Mouse (Mus musculus) frontal cortex, postnatal 25 days (tissue): Measurements from ENCODE around the gene Ralgapb.
"Not testable (repeated sequence)": the region's sequence is repeated elsewhere in the genome, so short reads cannot be mapped to it uniquely, and the experiment has no call there.

Source experiments
- DNase-seq, 2 experiments: peaks; one replicate each; pipeline ENCODE4 v3.0.0; 2022; ENCODE audit warnings: low spot score in 2 of 2

Gene Ralgapb

GRCm38 (mm10) chr2:158409595-158410021 is at the start of gene Ralgapb:
TSS of gene Ralgapb (plus strand) at chr2:158409848.
- DNase-seq = peak; percentile 99

GRCm38 (mm10) chr2:158360873-158361677 is 48.6 kb upstream of the Ralgapb start:
- peak; percentile 75 to 82 for DNase-seq

- DNase-seq = no peak
Observed at GRCm38 (mm10) chr2:158361678-158362320, 47.8 kb upstream of the Ralgapb start.

GRCm38 (mm10) chr2:158364175-158364574 is 45.5 kb upstream of the Ralgapb start:
- DNase-seq = no peak

- DNase-seq = no peak
Observed at GRCm38 (mm10) chr2:158365099-158365850, 44.4 kb upstream of the Ralgapb start.

GRCm38 (mm10) chr2:158367654-158368053 is 42.0 kb upstream of the Ralgapb start:
- no peak for DNase-seq

GRCm38 (mm10) chr2:158368313-158368712 is 41.3 kb upstream of the Ralgapb start:
- no peak for DNase-seq

- no peak for DNase-seq
Observed at GRCm38 (mm10) chr2:158369474-158370172, 40.0 kb upstream of the Ralgapb start.

- no peak for DNase-seq
Observed at GRCm38 (mm10) chr2:158370173-158370550, 39.5 kb upstream of the Ralgapb start.

- DNase-seq = no peak
Observed at GRCm38 (mm10) chr2:158373061-158373460, 36.6 kb upstream of the Ralgapb start.

- DNase-seq = no peak
Observed at GRCm38 (mm10) chr2:158373516-158373915, 36.1 kb upstream of the Ralgapb start.

GRCm38 (mm10) chr2:158375443-158376122 is 34.1 kb upstream of the Ralgapb start, which contains the start of gene Snhg11:
TSS of gene Snhg11 (plus strand) at chr2:158375638.
- DNase-seq = peak; percentile 86 to 90

- no peak for DNase-seq
Observed at GRCm38 (mm10) chr2:158376123-158376687, 33.4 kb upstream of the Ralgapb start.

GRCm38 (mm10) chr2:158376798-158377197 is 32.9 kb upstream of the Ralgapb start:
- DNase-seq = no peak

GRCm38 (mm10) chr2:158377811-158378210 is 31.8 kb upstream of the Ralgapb start:
- DNase-seq = peak in 1 of 2 experiments; percentile 39

- no peak for DNase-seq
Observed at GRCm38 (mm10) chr2:158379354-158380078, 30.1 kb upstream of the Ralgapb start.

- no peak for DNase-seq
Observed at GRCm38 (mm10) chr2:158386072-158386471, 23.6 kb upstream of the Ralgapb start.

- DNase-seq = no peak
Observed at GRCm38 (mm10) chr2:158389421-158389820, 20.2 kb upstream of the Ralgapb start.

GRCm38 (mm10) chr2:158396369-158396768 is 13.3 kb upstream of the Ralgapb start:
- DNase-seq = no peak

- DNase-seq = not testable (repeated sequence)
Observed at GRCm38 (mm10) chr2:158397140-158397539, 12.5 kb upstream of the Ralgapb start.
